Mouse (Mus musculus) right cerebral cortex, postnatal 36 days (tissue): ENCODE measurements around the gene Shcbp1l.
"Not testable (repeated sequence)": the region's sequence is repeated elsewhere in the genome, so short reads cannot be mapped to it uniquely, and the experiment has no call there.

Experiments used
- DNase-seq, 2 experiments: peaks; one replicate each; pipeline ENCODE4 v3.0.0; 2022; ENCODE audit warnings: low spot score in 2 of 2, mixed read lengths in 1 of 2

Shcbp1l gene

GRCm38 (mm10) chr1:153424770-153425584 is at the start of gene Shcbp1l:
Gene Shcbp1l, plus strand, starts transcription at chr1:153425162.
- DNase-seq = peak; percentile 54 to 72

GRCm38 (mm10) chr1:153376446-153376845 is 48.5 kb upstream of the Shcbp1l start:
- DNase-seq = no peak

GRCm38 (mm10) chr1:153378587-153378986 is 46.4 kb upstream of the Shcbp1l start:
- DNase-seq = no peak

- no peak for DNase-seq
Measured at GRCm38 (mm10) chr1:153379832-153380231, 45.1 kb upstream of the Shcbp1l start.

GRCm38 (mm10) chr1:153380746-153381282 is 44.1 kb upstream of the Shcbp1l start:
- no peak for DNase-seq

- DNase-seq = no peak
Measured at GRCm38 (mm10) chr1:153385081-153385480, 39.9 kb upstream of the Shcbp1l start.

GRCm38 (mm10) chr1:153385661-153386060 is 39.3 kb upstream of the Shcbp1l start:
- not testable (repeated sequence) for DNase-seq

- DNase-seq = peak; percentile 38 to 48
Measured at GRCm38 (mm10) chr1:153386271-153387069, 38.5 kb upstream of the Shcbp1l start.

GRCm38 (mm10) chr1:153395706-153396105 is 29.3 kb upstream of the Shcbp1l start:
- not testable (repeated sequence) for DNase-seq

GRCm38 (mm10) chr1:153401765-153402164 is 23.2 kb upstream of the Shcbp1l start:
- DNase-seq = peak in 1 of 2 experiments; percentile 21

- not testable (repeated sequence) for DNase-seq
Measured at GRCm38 (mm10) chr1:153407641-153408040, 17.3 kb upstream of the Shcbp1l start.

GRCm38 (mm10) chr1:153408296-153408695 is 16.7 kb upstream of the Shcbp1l start:
- DNase-seq = not testable (repeated sequence)

GRCm38 (mm10) chr1:153410915-153411314 is 14.0 kb upstream of the Shcbp1l start:
- DNase-seq = not testable (repeated sequence)

- DNase-seq = no peak
Measured at GRCm38 (mm10) chr1:153411723-153412122, 13.2 kb upstream of the Shcbp1l start.

- not testable (repeated sequence) for DNase-seq
Measured at GRCm38 (mm10) chr1:153412663-153413396, 12.1 kb upstream of the Shcbp1l start.

GRCm38 (mm10) chr1:153413397-153414020 is 11.5 kb upstream of the Shcbp1l start:
- peak in 1 of 2 experiments; percentile 36 for DNase-seq

GRCm38 (mm10) chr1:153414114-153414723 is 10.7 kb upstream of the Shcbp1l start:
- DNase-seq = peak; percentile 72 to 77

GRCm38 (mm10) chr1:153414962-153415361 is 10.0 kb upstream of the Shcbp1l start:
- DNase-seq = peak in 1 of 2 experiments; percentile 48

- DNase-seq = not testable (repeated sequence)
Measured at GRCm38 (mm10) chr1:153415742-153416141, 9.2 kb upstream of the Shcbp1l start.

- DNase-seq = not testable (repeated sequence)
Measured at GRCm38 (mm10) chr1:153416271-153416832, 8.6 kb upstream of the Shcbp1l start.
